Mouse (Mus musculus) forebrain, embryonic 12.5 days (tissue): ENCODE measurements around the gene Pank2. TPM values are rescaled to one million over a fixed set of nuclear protein-coding genes. Genes with fewer than 3 reads are reported as not detected.
A peak's percentile ranks its signal among the peaks of the same experiment; 100 is the strongest.
"Not testable (repeated sequence)": the region's sequence is repeated elsewhere in the genome, so short reads cannot be mapped to it uniquely, and the experiment has no call there.

Experiments used
- ATAC-seq: fragments of 200-750 bp; cut with Nextera tagmentation; 2 replicates; pipeline ENCODE4 v1.8.0; 2017; ENCODE audit warnings: moderate TSS enrichment; ENCODE audit not compliant: low FRiP score
- H3K27ac ChIP-seq: fragments of 300-500 bp; sonication (generic); 2 replicates; pipeline ENCODE4 v1.5.1; 2016; ENCODE audit warnings: mild to moderate bottlenecking
- H3K27me3 ChIP-seq: fragments of 300-500 bp; sonication (generic); 2 replicates; pipeline ENCODE4 v1.6.1; 2016; ENCODE audit warnings: mild to moderate bottlenecking
- H3K36me3 ChIP-seq: fragments of 300-500 bp; sonication (generic); replicated peaks from 2 replicates; pipeline ENCODE4 v1.6.1; 2016; ENCODE audit warnings: mild to moderate bottlenecking
- H3K4me1 ChIP-seq: fragments of 300-500 bp; sonication (generic); 2 replicates; pipeline ENCODE4 v1.6.1; 2016
- H3K4me2 ChIP-seq: fragments of 300-500 bp; sonication (generic); 2 replicates; pipeline ENCODE4 v1.6.1; 2016; ENCODE audit warnings: mild to moderate bottlenecking, moderate library complexity
- H3K4me3 ChIP-seq: fragments of 300-500 bp; sonication (generic); replicated peaks from 2 replicates; pipeline ENCODE4 v1.5.1; 2016; ENCODE audit warnings: mild to moderate bottlenecking
- H3K9ac ChIP-seq: fragments of 300-500 bp; sonication (generic); 2 replicates; pipeline ENCODE4 v1.6.1; 2016; ENCODE audit warnings: mild to moderate bottlenecking
- H3K9me3 ChIP-seq: fragments of 300-500 bp; sonication (generic); 2 replicates; pipeline ENCODE4 v1.6.1; 2016
- whole genome bisulfite sequencing: fragments of 180-500 bp; shearing (Covaris S2); methylation state at CpG from one replicate; pipeline ENCODE4 v1.1.7; 2016; 5-methylcytosine and 5-hydroxymethylcytosine counted together
- polyA plus RNA-seq: library from polyadenylated mRNA; unstranded; fragments of >200 nt; fragmentation: Nextera tagmentation; extraction: Ambion mirVana; gene quantifications from 2 replicates; pipeline ENCODE4 v1.2.1, GENCODE M21; 2016

Gene Pank2
- 58.5 and 70.4 TPM in 2 replicates for polyA plus RNA-seq

DNA sequence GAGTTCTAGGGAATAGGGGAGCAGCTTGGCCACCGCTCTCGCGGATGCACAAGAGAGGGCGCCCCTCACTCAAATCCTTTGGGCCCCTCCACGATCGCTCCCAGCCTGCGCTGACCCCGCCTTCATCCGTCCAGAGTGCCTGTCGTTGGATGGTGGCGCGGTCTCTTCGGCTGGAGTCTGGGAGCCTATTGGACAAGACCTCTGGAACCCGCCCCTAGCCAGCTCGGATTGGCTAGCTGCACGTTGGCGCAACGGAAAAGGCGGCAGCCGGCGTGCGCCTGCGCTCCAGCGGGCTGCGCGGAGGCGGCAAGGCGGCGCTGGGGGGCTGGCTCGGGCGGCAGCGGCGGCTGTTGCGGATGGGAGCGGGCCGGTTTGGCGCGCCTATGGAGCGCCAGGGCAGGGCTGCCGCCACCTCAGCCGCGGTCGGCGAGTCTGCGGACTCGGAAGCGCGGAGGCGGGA is at the start of gene Pank2:
Pank2 (plus strand) TSS at position 283 of the 460 bp plus-strand sequence.
- Histone ChIP-seq H3K9ac (peak within 1 kb of the TSS; percentile 94), H3K4me2 (peak within 1 kb of the TSS; percentile 76), H3K27ac (peak within 1 kb of the TSS; percentile 100), H3K9me3 (no peaks in the 10 kb centered on the region), H3K4me3 (peak within 1 kb of the TSS; percentile 93), H3K4me1 (peaks cover 34% of the 10 kb centered on the region), H3K36me3 (no peaks in the 10 kb centered on the region), H3K27me3 (no peaks in the 10 kb centered on the region)
- under 1% methylated on average over 36 of the region's 49 CpGs for WGBS
- peak; percentile 100 for ATAC-seq

- H3K4me1 ChIP-seq = peaks cover 13% of the 10 kb centered on the region
- no peak overlapping the region for H3K4me2 ChIP-seq
- no peak overlapping the region for H3K27ac ChIP-seq
- no peak overlapping the region for H3K4me3 ChIP-seq
- no peaks in the 10 kb centered on the region for H3K27me3 ChIP-seq
- 86% methylated on average over 7 of the region's 7 CpGs for WGBS
- no peak overlapping the region for H3K9ac ChIP-seq
- no peak for ATAC-seq
- H3K9me3 ChIP-seq = no peaks in the 10 kb centered on the region
- peaks cover 14% of the 10 kb centered on the region; the same call in 1 of the 2 replicates for H3K36me3 ChIP-seq
Observed at GRCm38 (mm10) chr2:131213773-131214172, 48.5 kb upstream of the Pank2 start.

- no peak overlapping the region for H3K4me3 ChIP-seq
- WGBS = 90% methylated on average over 7 of the region's 7 CpGs
- no peaks in the 10 kb centered on the region for H3K9me3 ChIP-seq
- H3K4me2 ChIP-seq = no peak overlapping the region
- peaks cover 2% of the 10 kb centered on the region for H3K4me1 ChIP-seq
- H3K27ac ChIP-seq = no peak overlapping the region
- peaks cover 14% of the 10 kb centered on the region; the same call in 1 of the 2 replicates for H3K36me3 ChIP-seq
- H3K9ac ChIP-seq = no peak overlapping the region
- H3K27me3 ChIP-seq = no peaks in the 10 kb centered on the region
- ATAC-seq = no peak
Observed at GRCm38 (mm10) chr2:131215941-131216858, 46.1 kb upstream of the Pank2 start.

- no peaks in the 10 kb centered on the region for H3K36me3 ChIP-seq
- no peaks in the 10 kb centered on the region for H3K4me1 ChIP-seq
- H3K9ac ChIP-seq = no peak overlapping the region
- no peak overlapping the region for H3K4me2 ChIP-seq
- ATAC-seq = no peak
- no peaks in the 10 kb centered on the region for H3K27me3 ChIP-seq
- no peaks in the 10 kb centered on the region for H3K9me3 ChIP-seq
- H3K27ac ChIP-seq = no peak overlapping the region
- H3K4me3 ChIP-seq = no peak overlapping the region
- WGBS = 90% methylated on average over 4 of the region's 4 CpGs
Observed at GRCm38 (mm10) chr2:131220030-131220429, 42.3 kb upstream of the Pank2 start.

- ATAC-seq = no peak
- no peak overlapping the region for H3K27ac ChIP-seq
- H3K4me1 ChIP-seq = no peaks in the 10 kb centered on the region
- H3K9ac ChIP-seq = no peak overlapping the region
- no peak overlapping the region for H3K4me2 ChIP-seq
- H3K36me3 ChIP-seq = no peaks in the 10 kb centered on the region
- H3K27me3 ChIP-seq = no peaks in the 10 kb centered on the region
- WGBS = 79% methylated on average over 3 of the region's 3 CpGs
- no peaks in the 10 kb centered on the region for H3K9me3 ChIP-seq
- H3K4me3 ChIP-seq = no peak overlapping the region
Observed at GRCm38 (mm10) chr2:131221853-131222515, 40.3 kb upstream of the Pank2 start.

GRCm38 (mm10) chr2:131222562-131222961 is 39.7 kb upstream of the Pank2 start:
- 68% methylated on average over 5 of the region's 5 CpGs for WGBS
- no peaks in the 10 kb centered on the region for H3K27me3 ChIP-seq

DNA sequence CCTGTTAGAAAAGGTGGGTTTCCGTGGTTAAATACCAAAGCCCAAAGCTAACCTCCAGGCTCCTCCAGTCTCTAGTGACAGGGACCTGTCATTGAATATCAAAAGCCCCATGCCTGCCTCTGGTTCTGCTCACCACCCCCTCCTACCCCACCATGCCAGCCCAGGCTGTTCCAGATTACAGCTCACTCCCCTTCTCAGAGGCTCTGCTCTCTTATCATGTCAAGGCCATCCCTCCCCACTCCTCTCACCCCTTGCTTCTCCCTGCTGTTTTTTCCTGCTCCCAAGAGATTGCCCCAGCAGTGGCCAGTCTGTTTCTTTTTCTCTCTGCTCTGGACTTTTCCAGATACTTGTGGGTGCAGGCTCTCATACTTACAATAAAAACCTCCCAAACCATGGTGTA is 38.7 kb upstream of the Pank2 start:
- H3K4me3 ChIP-seq = no peak overlapping the region
- 78% methylated on average over 1 of the region's 1 CpGs for WGBS
- no peaks in the 10 kb centered on the region for H3K36me3 ChIP-seq
- no peaks in the 10 kb centered on the region for H3K4me1 ChIP-seq
- H3K27ac ChIP-seq = no peak overlapping the region
- H3K9me3 ChIP-seq = no peaks in the 10 kb centered on the region
- no peaks in the 10 kb centered on the region for H3K27me3 ChIP-seq
- no peak overlapping the region for H3K9ac ChIP-seq
- no peak overlapping the region for H3K4me2 ChIP-seq
- ATAC-seq = no peak

More at GRCm38 (mm10) chr2:131222562-131222961, 39.7 kb upstream of the Pank2 start:
- Histone ChIP-seq H3K4me2 (no peak overlapping the region), H3K27ac (no peak overlapping the region), H3K9me3 (no peaks in the 10 kb centered on the region), H3K4me3 (no peak overlapping the region), H3K36me3 (no peaks in the 10 kb centered on the region), H3K9ac (no peak overlapping the region), H3K4me1 (no peaks in the 10 kb centered on the region)
- no peak for ATAC-seq

DNA sequence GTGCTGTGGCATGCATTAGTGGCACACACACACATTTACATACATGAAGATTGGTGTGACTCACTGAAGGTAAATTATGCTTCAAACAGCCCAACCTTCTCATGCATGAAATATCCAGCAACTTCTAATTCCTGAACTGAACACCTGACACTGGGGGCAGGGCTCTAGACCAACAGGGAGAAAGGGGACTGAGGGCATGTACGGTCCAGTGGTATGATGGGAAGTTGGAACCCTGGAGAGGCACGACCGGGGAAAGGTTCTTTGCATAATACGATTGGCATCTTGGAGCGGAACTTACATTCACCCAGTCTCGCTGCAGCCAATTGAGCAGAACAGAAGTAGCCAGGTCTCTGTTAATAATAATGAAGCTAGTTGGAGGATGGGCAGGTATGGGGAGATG is 37.1 kb upstream of the Pank2 start:
- no peak for ATAC-seq
- H3K27me3 ChIP-seq = no peaks in the 10 kb centered on the region
- H3K36me3 ChIP-seq = no peaks in the 10 kb centered on the region
- no peak overlapping the region for H3K27ac ChIP-seq
- no peaks in the 10 kb centered on the region for H3K9me3 ChIP-seq
- H3K4me3 ChIP-seq = no peak overlapping the region
- 91% methylated on average over 6 of the region's 6 CpGs for WGBS
- H3K4me1 ChIP-seq = no peaks in the 10 kb centered on the region
- no peak overlapping the region for H3K9ac ChIP-seq
- no peak overlapping the region for H3K4me2 ChIP-seq

- not testable (repeated sequence) for ATAC-seq, H3K9ac ChIP-seq
- WGBS = 88% methylated on average over 2 of the region's 2 CpGs
Observed at GRCm38 (mm10) chr2:131226669-131227068, 35.6 kb upstream of the Pank2 start.

DNA sequence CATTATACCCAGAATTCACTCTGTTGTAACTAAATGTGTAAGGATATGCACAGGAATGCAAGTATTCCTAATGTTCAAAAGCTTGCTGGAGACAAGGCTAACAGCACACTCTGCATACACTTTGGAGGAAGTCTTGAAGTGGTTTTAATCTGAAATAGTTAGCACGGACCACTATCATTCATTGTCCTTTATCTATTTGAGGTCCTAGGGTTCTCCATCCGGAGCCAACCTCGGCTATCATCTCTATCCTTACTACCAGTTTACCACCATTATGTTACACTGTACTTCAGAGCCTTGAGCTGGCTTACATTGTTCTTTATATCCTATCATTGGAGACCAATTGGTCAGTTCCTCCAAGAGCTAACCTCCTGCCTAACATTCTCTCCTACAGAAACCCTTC is 35.1 kb upstream of the Pank2 start:
- 85% methylated on average over 3 of the region's 3 CpGs for WGBS
- Histone ChIP-seq H3K4me3 (no peak overlapping the region), H3K4me1 (no peaks in the 10 kb centered on the region), H3K36me3 (no peaks in the 10 kb centered on the region), H3K9me3 (no peaks in the 10 kb centered on the region), H3K9ac (no peak overlapping the region), H3K27ac (no peak overlapping the region), H3K4me2 (no peak overlapping the region), H3K27me3 (no peaks in the 10 kb centered on the region)
- ATAC-seq = no peak

More at GRCm38 (mm10) chr2:131226669-131227068, 35.6 kb upstream of the Pank2 start:
- H3K27ac ChIP-seq, H3K4me1 ChIP-seq, H3K27me3 ChIP-seq, H3K4me3 ChIP-seq, H3K9me3 ChIP-seq, H3K4me2 ChIP-seq, H3K36me3 ChIP-seq: not testable (repeated sequence)

GRCm38 (mm10) chr2:131232558-131232957 is 29.7 kb upstream of the Pank2 start:
- Histone ChIP-seq H3K27me3 (no peaks in the 10 kb centered on the region), H3K4me1 (peaks cover 22% of the 10 kb centered on the region), H3K9me3 (no peaks in the 10 kb centered on the region), H3K36me3 (no peaks in the 10 kb centered on the region), H3K4me3 (no peak overlapping the region), H3K4me2 (no peak overlapping the region), H3K9ac (no peak overlapping the region), H3K27ac (no peak overlapping the region)
- WGBS = 91% methylated on average over 2 of the region's 2 CpGs
- ATAC-seq = no peak

DNA sequence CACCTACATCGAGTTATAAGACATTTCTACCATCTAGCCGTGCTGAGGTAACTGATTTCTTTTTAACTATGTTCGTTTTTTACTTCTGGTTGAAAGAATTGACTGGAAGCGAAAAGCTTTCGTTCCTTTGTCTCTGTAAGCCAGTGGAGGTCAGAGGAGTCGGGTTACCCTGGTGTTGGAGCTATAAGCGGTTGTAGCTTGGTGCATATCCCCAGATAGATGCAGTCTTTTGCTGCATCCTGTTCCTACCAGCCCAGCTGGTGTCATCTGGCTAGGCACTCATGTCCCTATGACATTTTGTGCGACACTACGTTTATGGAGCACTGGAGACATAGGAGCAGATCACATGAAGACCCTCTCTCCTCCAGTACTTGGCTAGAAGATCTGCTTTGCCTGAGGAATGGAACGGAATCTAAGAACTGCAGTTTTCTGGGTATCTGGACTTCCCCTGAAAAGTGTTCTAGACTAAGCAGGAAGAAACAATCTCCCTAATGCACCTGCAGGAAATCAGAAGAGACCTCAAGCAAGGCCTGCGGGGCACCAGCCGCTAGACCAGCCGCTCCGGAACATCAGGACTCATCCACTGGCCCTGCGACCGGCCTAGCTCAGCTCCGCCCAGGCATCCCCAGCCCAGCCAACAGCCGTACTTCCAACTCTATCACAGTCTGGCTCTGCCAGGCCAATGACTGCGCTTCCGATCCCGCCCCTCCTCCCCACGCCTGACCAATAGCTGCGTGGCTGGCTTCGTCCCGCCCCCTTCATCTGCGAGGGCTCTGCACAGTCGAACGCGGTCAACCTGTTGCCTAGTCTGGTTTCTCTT is 28.8 kb upstream of the Pank2 start, which contains the start of gene Mavs:
Mavs (plus strand) TSS at position 757 of the 820 bp plus-strand sequence.
- 8% methylated on average over 29 of the region's 29 CpGs for WGBS
- no peak within 1 kb of the TSS for H3K27ac ChIP-seq
- H3K4me2 ChIP-seq = peak within 1 kb of the TSS; percentile 80
- H3K9me3 ChIP-seq = no peaks in the 10 kb centered on the region
- H3K9ac ChIP-seq = peak within 1 kb of the TSS; percentile 59
- no peaks in the 10 kb centered on the region for H3K36me3 ChIP-seq
- H3K4me3 ChIP-seq = peak within 1 kb of the TSS; percentile 44
- ATAC-seq = peak; percentile 100
- H3K27me3 ChIP-seq = no peaks in the 10 kb centered on the region
- H3K4me1 ChIP-seq = peaks cover 22% of the 10 kb centered on the region
